Mouse (Mus musculus) adrenal gland, postnatal 10 days (tissue): ENCODE measurements around the gene Fam161b. TPM values are rescaled to one million over a fixed set of nuclear protein-coding genes. Genes with fewer than 3 reads are reported as not detected.
"Not testable (repeated sequence)": the region's sequence is repeated elsewhere in the genome, so short reads cannot be mapped to it uniquely, and the experiment has no call there.

Experiments
- DNase-seq: peaks from one replicate; pipeline ENCODE4 v3.0.0; 2021; ENCODE audit warnings: mixed read lengths
- total RNA-seq, 2 experiments: library from RNA; stranded (reverse); gene quantifications; 2 replicates each; pipeline ENCODE4 v1.2.3; 2021

Gene Fam161b
- total RNA-seq, 2 experiments from 2014 or later = 1.7 to 4.3 TPM

- no peak for DNase-seq
Measured at GRCm38 (mm10) chr12:84382369-84382768, 20.7 kb upstream of the Fam161b start.

GRCm38 (mm10) chr12:84373831-84374481, 12.3 kb upstream of the Fam161b start:
- DNase-seq = no peak

- DNase-seq = no peak
Measured at GRCm38 (mm10) chr12:84371647-84372046, 10.0 kb upstream of the Fam161b start.

- DNase-seq = no peak
Measured at GRCm38 (mm10) chr12:84366971-84367370, 5.3 kb upstream of the Fam161b start.

GRCm38 (mm10) chr12:84365137-84365536, 3.5 kb upstream of the Fam161b start:
- DNase-seq = no peak

DNA sequence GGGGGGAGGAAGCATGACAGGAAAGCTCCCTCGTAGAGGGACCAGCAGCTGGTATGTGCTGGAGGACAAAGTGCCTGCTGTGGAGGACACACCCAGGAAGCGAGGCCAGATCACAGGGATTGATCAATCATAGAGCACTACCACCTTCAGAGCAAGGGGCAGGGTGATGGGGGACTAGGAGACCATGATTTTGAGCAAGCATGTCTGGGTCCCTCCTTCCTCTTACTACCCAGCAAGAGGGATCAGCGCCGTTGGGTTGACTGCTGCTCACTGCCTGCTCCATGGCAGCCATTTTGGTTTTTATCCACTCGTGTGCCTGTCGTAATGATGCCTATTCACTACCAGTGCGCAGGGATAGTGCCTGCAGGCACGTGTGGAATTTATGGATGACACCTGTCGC, 2.7 kb upstream of the Fam161b start:
- no peak for DNase-seq

DNA sequence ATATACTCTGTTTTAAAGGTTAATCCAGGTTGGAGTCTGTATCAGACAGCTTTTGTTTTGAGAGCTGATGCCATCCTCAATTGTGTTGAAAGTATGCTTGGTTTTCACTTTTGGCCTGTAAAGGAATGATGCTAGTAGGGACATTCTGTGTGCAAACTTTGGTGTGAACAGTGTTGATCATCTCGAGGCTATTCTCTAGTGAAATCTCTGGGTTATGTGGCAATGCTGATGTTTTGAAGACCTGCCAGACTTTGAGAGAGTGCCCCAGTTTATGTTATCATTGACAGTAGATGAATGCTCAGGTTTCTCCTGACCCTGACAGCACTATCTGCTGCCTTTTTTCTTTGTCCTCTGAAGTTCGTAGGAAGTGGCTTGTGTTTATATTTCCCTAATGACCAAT, 1.2 kb upstream of the Fam161b start:
- DNase-seq = peak; percentile 49

GRCm38 (mm10) chr12:84358699-84359098, 2.9 kb downstream of the Fam161b start:
- DNase-seq = not testable (repeated sequence)

DNA sequence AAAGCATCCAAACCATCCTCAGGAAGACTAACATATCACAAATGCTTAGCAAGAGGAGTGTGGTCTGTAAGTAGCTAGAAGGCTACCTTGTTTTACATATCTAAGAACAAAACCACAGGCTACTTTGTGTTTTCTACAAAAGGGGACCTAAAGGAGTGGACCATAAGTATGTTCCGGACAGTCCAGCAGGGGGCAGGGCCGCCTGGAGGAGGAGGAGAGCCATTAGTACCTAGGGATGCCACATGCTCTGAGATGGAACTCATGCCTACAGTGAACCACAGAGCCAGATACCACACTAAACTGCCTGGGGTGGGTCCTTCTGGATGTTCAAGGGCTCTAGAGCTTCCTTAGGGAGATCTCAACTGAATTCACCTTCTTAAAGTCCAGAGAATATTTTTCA, 14.4 kb downstream of the Fam161b start:
- DNase-seq = peak; percentile 66

DNA sequence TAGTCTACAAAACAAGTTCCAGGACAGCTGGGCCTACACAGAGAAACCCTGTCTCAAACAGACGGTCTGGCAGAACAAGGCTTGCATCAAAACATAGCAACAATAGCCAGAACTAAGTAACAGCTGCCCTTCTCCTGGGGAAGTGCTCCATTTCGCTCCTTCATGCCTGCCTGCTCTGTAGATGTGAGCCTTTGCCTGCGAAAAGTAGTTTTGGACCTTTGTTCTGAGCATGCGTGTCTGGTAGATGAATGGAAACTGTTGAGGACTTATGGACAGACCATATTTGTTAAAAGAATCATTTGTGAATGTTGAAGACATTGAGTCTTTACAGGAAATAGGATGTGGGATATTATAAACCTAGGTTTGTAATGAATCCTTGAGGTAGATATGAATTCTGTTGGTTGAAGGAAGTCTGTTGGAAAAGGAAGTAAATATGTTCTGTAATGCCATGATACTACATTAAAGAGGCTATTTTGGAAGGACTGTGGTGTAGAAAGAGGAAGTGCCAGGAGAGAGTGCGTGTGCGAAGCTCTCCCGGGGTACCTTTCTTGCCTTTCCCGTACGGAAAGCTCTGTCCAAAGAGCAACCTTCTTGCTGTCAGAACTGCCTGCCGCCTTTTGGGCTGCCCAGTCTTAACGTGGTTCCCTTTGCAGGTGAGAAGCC, 24.5 kb downstream of the Fam161b start:
- no peak for DNase-seq

DNA sequence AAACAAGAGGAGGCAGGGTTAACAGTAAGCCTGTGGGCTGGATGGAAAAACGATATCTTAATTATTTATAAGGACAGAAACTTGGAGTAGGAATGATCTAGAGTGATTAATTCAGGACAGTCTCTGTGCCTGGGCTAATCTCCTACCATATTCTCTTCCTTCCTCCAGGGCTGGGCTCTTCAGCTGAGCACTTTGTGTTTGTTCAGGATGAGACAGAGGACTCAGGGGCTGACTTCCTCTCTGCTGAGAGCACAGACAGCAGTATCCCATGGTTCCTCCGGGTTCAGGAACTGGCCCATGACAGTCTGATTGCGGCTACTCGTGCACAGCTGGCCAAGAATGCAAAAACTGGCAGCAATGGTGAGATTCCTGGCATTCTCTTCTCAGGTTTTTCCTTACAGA, 34.5 kb downstream of the Fam161b start:
- DNase-seq = peak; percentile 10

- DNase-seq = peak; percentile 91
Measured at GRCm38 (mm10) chr12:84316721-84317621, 44.7 kb downstream of the Fam161b start, which contains the start of gene Zfp410. Gene Zfp410 (plus strand): TSS chr12:84316852.

DNA sequence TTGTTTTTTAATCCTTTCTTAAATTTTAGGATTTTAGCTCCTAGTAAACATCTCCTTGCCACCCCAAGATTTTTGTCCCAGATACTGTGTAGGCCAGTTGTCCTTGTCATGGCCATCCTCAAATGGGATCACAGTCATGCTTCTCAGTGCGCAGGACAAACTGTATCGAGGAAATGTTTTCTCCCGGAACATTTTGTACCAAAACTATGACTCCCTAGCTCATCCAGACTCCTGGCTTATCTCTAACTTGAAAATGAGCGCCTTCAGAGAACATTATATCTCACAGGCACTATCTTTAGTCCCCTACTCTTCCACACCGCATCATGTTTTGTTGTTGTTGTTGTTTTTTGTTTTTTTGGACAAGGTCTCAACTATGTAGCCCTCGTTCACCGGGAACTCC, 45.6 kb downstream of the Fam161b start:
- DNase-seq = peak; percentile 8

DNA sequence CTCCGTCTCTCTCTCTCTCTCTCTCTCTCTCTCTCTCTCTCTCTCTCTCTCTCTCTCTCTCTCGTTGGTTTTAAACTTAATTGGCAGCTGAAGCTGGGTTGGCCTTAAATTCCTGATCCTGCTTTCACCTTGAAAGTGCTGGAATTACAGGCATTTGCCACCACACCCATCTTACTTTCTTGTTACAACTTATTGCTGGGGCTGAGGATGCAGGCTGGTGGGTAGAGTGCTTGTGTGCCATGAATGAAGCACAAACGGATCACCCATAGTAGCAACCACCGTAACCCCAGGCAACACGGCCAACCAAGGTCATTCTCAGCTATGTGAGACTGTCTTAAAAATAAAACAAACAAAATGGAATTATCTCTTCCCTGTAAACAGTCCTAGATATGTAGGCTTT, 50.3 kb downstream of the Fam161b start:
- DNase-seq = no peak

- no peak for DNase-seq
Measured at GRCm38 (mm10) chr12:84304554-84304953, 57.1 kb downstream of the Fam161b start.

- DNase-seq = no peak
Measured at GRCm38 (mm10) chr12:84304101-84304500, 57.5 kb downstream of the Fam161b start.

DNA sequence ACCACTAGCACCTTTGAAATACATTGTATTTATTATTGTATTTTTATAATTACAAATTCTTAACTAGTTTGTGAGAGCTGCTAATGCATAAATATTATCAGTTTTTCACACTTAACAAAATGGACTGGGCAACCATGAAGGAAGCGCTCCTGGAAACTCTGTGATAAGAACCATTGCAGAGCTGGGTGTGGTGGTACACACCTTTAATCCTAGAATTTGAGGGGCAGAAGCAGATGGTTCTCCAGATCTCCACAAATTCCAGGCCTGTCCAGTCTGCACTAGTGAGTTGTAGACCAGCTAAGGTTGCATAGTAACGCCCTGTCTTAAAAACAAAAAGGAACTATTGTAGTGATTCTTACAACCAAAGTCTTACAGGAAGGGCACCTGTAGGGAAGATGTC, 62.4 kb downstream of the Fam161b start:
- no peak for DNase-seq

GRCm38 (mm10) chr12:84297851-84298250, 63.8 kb downstream of the Fam161b start:
- DNase-seq = no peak

Other genes with a start within 250 kb of the Fam161b start
- 10 to 100 TPM; 13.1 to 13.2 TPM for gene Dnal1, start 247.5 kb downstream of the Fam161b start, total RNA-seq
- under 1 TPM; 0.30 to 0.61 TPM for gene Pnma1, start 213.3 kb downstream of the Fam161b start, total RNA-seq
- gene Elmsan1, start 143.0 kb downstream of the Fam161b start, total RNA-seq = 10 to 100 TPM; 19.2 to 24.9 TPM
- 100 to 1,000 TPM; 141 to 155 TPM for gene Ptgr2, start 76.6 kb downstream of the Fam161b start, total RNA-seq
- 10 to 100 TPM; 38.2 to 48.8 TPM for gene Zfp410, start 45.0 kb downstream of the Fam161b start, total RNA-seq
- 100 to 1,000 TPM; 100 to 114 TPM for gene Coq6, start 176 bp downstream of the Fam161b start, total RNA-seq
- gene Entpd5, start 47.2 kb upstream of the Fam161b start, total RNA-seq = 10 to 100 TPM; 66.3 to 74.5 TPM
- 1 to 10 TPM; 5.7 to 8.4 TPM for gene Bbof1, start 47.2 kb upstream of the Fam161b start, total RNA-seq
- 10 to 100 TPM; 13.9 to 14.7 TPM for gene Rnf113a2, start 55.4 kb upstream of the Fam161b start, total RNA-seq
- gene Aldh6a1, start 89.2 kb upstream of the Fam161b start, total RNA-seq = 100 to 1,000 TPM; 230 to 234 TPM
- 10 to 100 TPM; 10.9 to 11.2 TPM for gene Lin52, start 89.6 kb upstream of the Fam161b start, total RNA-seq
- gene Vsx2, start 207.9 kb upstream of the Fam161b start, total RNA-seq = not detected